Mouse (Mus musculus): ENCODE results near the gene Timm44.

DNA sequence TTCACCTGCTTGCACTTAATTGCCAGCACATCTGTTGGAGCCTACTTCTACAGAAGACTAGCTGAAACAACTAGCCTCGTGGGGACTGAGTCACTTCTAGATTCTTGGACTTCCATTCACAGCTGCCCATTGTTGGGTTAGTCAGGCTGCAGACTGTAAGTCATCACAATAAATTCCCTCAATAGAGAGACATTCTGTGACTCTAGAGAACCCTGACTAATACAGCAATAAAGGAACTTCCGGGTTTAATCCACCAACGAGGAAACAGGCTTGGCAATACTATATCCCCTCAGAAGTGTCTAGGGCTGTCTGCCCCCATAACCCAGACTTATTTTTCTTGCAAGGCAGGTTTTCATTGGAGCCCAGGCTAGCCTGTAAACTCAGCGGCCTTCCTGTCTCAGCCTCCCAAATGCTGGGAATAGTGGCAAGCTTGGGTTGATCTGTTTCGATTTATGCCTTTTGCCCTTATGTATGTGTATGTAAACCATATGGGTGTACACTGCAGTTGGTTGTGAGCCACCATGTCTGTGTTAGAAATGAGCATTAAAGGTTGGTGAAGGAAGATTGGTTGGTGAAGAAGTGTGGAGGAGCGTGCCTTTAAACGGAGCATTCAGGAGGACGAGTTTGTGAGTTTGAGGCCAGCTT, 23.5 kb downstream of the Timm44 start:
- no peak for TF ChIP-seq CTCF (IDR thresholded peaks at IDR 0.05; ENCODE audit: low read depth)
- TF ChIP-seq EP300 (optimal IDR thresholded peaks at IDR 0.05): no peak

Data from stomach, postnatal 0 days (tissue).